Mouse (Mus musculus): ENCODE results near the gene Fbxo11. TPM values are rescaled to one million over a fixed set of nuclear protein-coding genes. Genes with fewer than 3 reads are reported as not detected.

Gene Fbxo11
- polyA plus RNA-seq, 1 experiment from 2014 or later = 39.5 TPM

Other genes with a start within 250 kb of the Fbxo11 start
- gene Rpl36-ps4, start 144.3 kb downstream of the Fbxo11 start, polyA plus RNA-seq (2016; fragmentation: Nextera tagmentation; extraction: Ambion mirVana) = not detected in 2 replicates
- gene Msh6, start 90.2 kb downstream of the Fbxo11 start, polyA plus RNA-seq (2016; fragmentation: Nextera tagmentation; extraction: Ambion mirVana) = 84.7 and 85.5 TPM in 2 replicates